Mouse (Mus musculus) kidney, embryonic 16.5 days (tissue): ENCODE data around the gene Stat6. TPM values are rescaled to one million over a fixed set of nuclear protein-coding genes. Genes with fewer than 3 reads are reported as not detected.

Source experiments
- ATAC-seq: fragments of 200-750 bp; cut with Nextera tagmentation; 2 replicates; pipeline ENCODE4 v1.8.0; 2017; ENCODE audit warnings: moderate TSS enrichment; ENCODE audit not compliant: low FRiP score, low TSS enrichment
- H3K27ac ChIP-seq: fragments of 300-500 bp; sonication (generic); 2 replicates; pipeline ENCODE4 v1.5.1; 2014; ENCODE audit warnings: low read length
- H3K27me3 ChIP-seq: fragments of 300-500 bp; sonication (generic); 2 replicates; pipeline ENCODE4 v1.6.1; 2014; ENCODE audit warnings: low read length, control low read depth, mixed read lengths; ENCODE audit not compliant: insufficient read depth
- H3K36me3 ChIP-seq: fragments of 300-500 bp; sonication (generic); 2 replicates; pipeline ENCODE4 v1.6.1; 2014; ENCODE audit warnings: low read length, control low read depth, mixed read lengths; ENCODE audit not compliant: insufficient read depth
- H3K4me1 ChIP-seq: fragments of 300-500 bp; sonication (generic); 2 replicates; pipeline ENCODE4 v1.6.1; 2014; ENCODE audit warnings: low read length, control low read depth, mixed read lengths; ENCODE audit not compliant: insufficient read depth
- H3K4me2 ChIP-seq: fragments of 300-500 bp; sonication (generic); replicated peaks from 2 replicates; pipeline ENCODE4 v1.6.1; 2014; ENCODE audit warnings: low read depth, low read length
- H3K4me3 ChIP-seq: fragments of 300-500 bp; sonication (generic); 2 replicates; pipeline ENCODE4 v1.5.1; 2014; ENCODE audit warnings: mild to moderate bottlenecking, low read length
- H3K9ac ChIP-seq: fragments of 300-500 bp; sonication (generic); replicated peaks from 2 replicates; pipeline ENCODE4 v1.6.1; 2014; ENCODE audit warnings: low read length
- H3K9me3 ChIP-seq: fragments of 300-500 bp; sonication (generic); 2 replicates; pipeline ENCODE4 v1.6.1; 2016; ENCODE audit warnings: low read length, control low read depth
- WGBS: fragments of 180-500 bp; shearing (Covaris S2); extraction: QIAGEN DNeasy Blood & Tissue Kit; methylation state at CpG from one replicate; pipeline ENCODE4 v1.1.7; 2014; 5-methylcytosine and 5-hydroxymethylcytosine counted together
- polyA plus RNA-seq: library from polyadenylated mRNA; unstranded; fragments of >200 nt; fragmentation: Nextera tagmentation; extraction: Ambion mirVana; gene quantifications from 2 replicates; pipeline ENCODE4 v1.2.1, GENCODE M21; 2015

The Stat6 gene
- polyA plus RNA-seq, 1 experiment from 2014 or later, result 37.4 TPM

GRCm38 (mm10) chr10:127614236-127615033 lies 28.4 kb upstream of the Stat6 start:
- Histone ChIP-seq H3K9ac (peak overlapping the region; percentile 47), H3K4me1 (peaks cover 67% of the 10 kb centered on the region), H3K27ac (peak overlapping the region; percentile 84), H3K4me3 (no peak overlapping the region; the same call in 1 of the 2 replicates), H3K36me3 (peaks cover 14% of the 10 kb centered on the region), H3K4me2 (peak overlapping the region; percentile 16; the same call in 1 of the 2 replicates), H3K27me3 (peaks cover 8% of the 10 kb centered on the region; the same call in 1 of the 2 replicates), H3K9me3 (no peaks in the 10 kb centered on the region)
- WGBS, result 28% methylated on average over 12 of the region's 12 CpGs
- ATAC-seq, result peak; percentile 16; the same call in 1 of the 2 replicates

GRCm38 (mm10) chr10:127615034-127615374 lies 27.8 kb upstream of the Stat6 start:
- Histone ChIP-seq H3K9me3 (no peaks in the 10 kb centered on the region), H3K27me3 (peaks cover 8% of the 10 kb centered on the region; the same call in 1 of the 2 replicates), H3K36me3 (peaks cover 14% of the 10 kb centered on the region), H3K4me2 (peak overlapping the region; percentile 26; the same call in 1 of the 2 replicates), H3K27ac (peak overlapping the region; percentile 84), H3K4me3 (no peak overlapping the region), H3K4me1 (peaks cover 68% of the 10 kb centered on the region), H3K9ac (peak overlapping the region; percentile 22; the same call in 1 of the 2 replicates)
- ATAC-seq, result no peak
- WGBS, result 18% methylated on average over 2 of the region's 2 CpGs

GRCm38 (mm10) chr10:127615591-127615990 lies 27.2 kb upstream of the Stat6 start:
- peaks cover 70% of the 10 kb centered on the region for H3K4me1 ChIP-seq
- WGBS, result 66% methylated on average over 3 of the region's 3 CpGs
- peaks cover 10% of the 10 kb centered on the region for H3K36me3 ChIP-seq
- no peaks in the 10 kb centered on the region for H3K9me3 ChIP-seq
- peaks cover 8% of the 10 kb centered on the region; the same call in 1 of the 2 replicates for H3K27me3 ChIP-seq
- H3K9ac ChIP-seq, result peak overlapping the region; percentile 50; the same call in 1 of the 2 replicates
- peak overlapping the region; percentile 26; the same call in 1 of the 2 replicates for H3K4me2 ChIP-seq
- no peak for ATAC-seq
- peak overlapping the region; percentile 84 for H3K27ac ChIP-seq
- H3K4me3 ChIP-seq, result no peak overlapping the region

- Histone ChIP-seq H3K9me3 (no peaks in the 10 kb centered on the region), H3K9ac (no peak overlapping the region), H3K36me3 (peaks cover 5% of the 10 kb centered on the region), H3K27ac (peak overlapping the region; percentile 84), H3K4me1 (peaks cover 70% of the 10 kb centered on the region), H3K27me3 (peaks cover 8% of the 10 kb centered on the region; the same call in 1 of the 2 replicates), H3K4me3 (no peak overlapping the region), H3K4me2 (peak overlapping the region; percentile 26; the same call in 1 of the 2 replicates)
- WGBS, result 31% methylated on average over 7 of the region's 7 CpGs
- no peak for ATAC-seq
Observed at GRCm38 (mm10) chr10:127616261-127616679, 26.5 kb upstream of the Stat6 start.

GRCm38 (mm10) chr10:127617294-127617693 lies 25.5 kb upstream of the Stat6 start:
- Histone ChIP-seq H3K27me3 (peaks cover 8% of the 10 kb centered on the region; the same call in 1 of the 2 replicates), H3K9me3 (no peaks in the 10 kb centered on the region), H3K4me3 (no peak overlapping the region), H3K4me2 (no peak overlapping the region), H3K4me1 (peaks cover 75% of the 10 kb centered on the region), H3K9ac (no peak overlapping the region), H3K36me3 (no peaks in the 10 kb centered on the region), H3K27ac (peak overlapping the region; percentile 84)
- ATAC-seq, result no peak
- 50% methylated on average over 4 of the region's 4 CpGs for WGBS

- Histone ChIP-seq H3K9ac (peak overlapping the region; percentile 45; the same call in 1 of the 2 replicates), H3K27me3 (0 out of 2 replicates have a peak, but pooled peaks cover 3% of the 10 kb centered on the region), H3K4me2 (peak overlapping the region; percentile 96), H3K9me3 (no peaks in the 10 kb centered on the region), H3K4me3 (peak overlapping the region; percentile 74), H3K36me3 (no peaks in the 10 kb centered on the region), H3K27ac (peak overlapping the region; percentile 39; the same call in 1 of the 2 replicates), H3K4me1 (peaks cover 79% of the 10 kb centered on the region)
- no peak for ATAC-seq
- 21% methylated on average over 6 of the region's 6 CpGs for WGBS
Observed at GRCm38 (mm10) chr10:127618173-127618572, 24.6 kb upstream of the Stat6 start.

- Histone ChIP-seq H3K9me3 (no peaks in the 10 kb centered on the region), H3K4me3 (peak overlapping the region; percentile 74), H3K4me1 (peaks cover 72% of the 10 kb centered on the region), H3K4me2 (peak overlapping the region; percentile 96), H3K27ac (peak overlapping the region; percentile 85), H3K27me3 (0 out of 2 replicates have a peak, but pooled peaks cover 3% of the 10 kb centered on the region), H3K36me3 (no peaks in the 10 kb centered on the region), H3K9ac (peak overlapping the region; percentile 81)
- no peak for ATAC-seq
- 24% methylated on average over 8 of the region's 8 CpGs for WGBS
Observed at GRCm38 (mm10) chr10:127619119-127619721, 23.6 kb upstream of the Stat6 start.

GRCm38 (mm10) chr10:127619941-127620405 lies 22.8 kb upstream of the Stat6 start:
- Histone ChIP-seq H3K9ac (peak overlapping the region; percentile 81), H3K4me3 (peak overlapping the region; percentile 74)

GRCm38 (mm10) chr10:127620406-127621190 lies 22.2 kb upstream of the Stat6 start, which contains the start of gene Lrp1:
Gene Lrp1 (minus strand): TSS chr10:127621148.
- no peaks in the 10 kb centered on the region for H3K27me3 ChIP-seq
- H3K9ac ChIP-seq, result peak within 1 kb of the TSS; percentile 81
- WGBS, result under 1% methylated on average over 24 of the region's 32 CpGs
- peak within 1 kb of the TSS; percentile 96 for H3K4me2 ChIP-seq
- H3K27ac ChIP-seq, result peak within 1 kb of the TSS; percentile 98
- no peaks in the 10 kb centered on the region for H3K9me3 ChIP-seq
- peak within 1 kb of the TSS; percentile 74 for H3K4me3 ChIP-seq
- peak; percentile 80 for ATAC-seq
- peaks cover 58% of the 10 kb centered on the region for H3K4me1 ChIP-seq
- no peaks in the 10 kb centered on the region for H3K36me3 ChIP-seq

More at GRCm38 (mm10) chr10:127619941-127620405, 22.8 kb upstream of the Stat6 start:
- WGBS, result 5% methylated on average over 12 of the region's 12 CpGs
- H3K9me3 ChIP-seq, result no peaks in the 10 kb centered on the region
- no peak for ATAC-seq
- H3K4me1 ChIP-seq, result peaks cover 64% of the 10 kb centered on the region
- H3K27me3 ChIP-seq, result 0 out of 2 replicates have a peak, but pooled peaks cover 3% of the 10 kb centered on the region
- H3K27ac ChIP-seq, result peak overlapping the region; percentile 85
- H3K4me2 ChIP-seq, result peak overlapping the region; percentile 96
- no peaks in the 10 kb centered on the region for H3K36me3 ChIP-seq
